Mouse (Mus musculus): ENCODE measurements at regions not wholly inside any gene's neighbourhood (a gene's known extent, or its start where the extent isn't known, plus 50 kb on each side); places are given as distances from the start of the nearest gene placed in this dataset.

GRCm38 (mm10) chr16:31528596-31529283 is 106.7 kb downstream of the Bdh1 start:
- no peaks in the 10 kb centered on the region for H3K9me3 ChIP-seq (replicated peaks; ENCODE audit: low read length)
- no peak overlapping the region for H3K4me2 ChIP-seq (ENCODE audit: low read length)
- ATAC-seq (replicated peaks; ENCODE audit: low FRiP score, low read depth) (no peak), DNase-seq (ENCODE audit: low spot score) (no peak)
- no peak for TF ChIP-seq CTCF (IDR thresholded peaks at IDR 0.05; ENCODE audit: low read depth)
- no peaks in the 10 kb centered on the region for H3K4me1 ChIP-seq (replicated peaks; ENCODE audit: insufficient read depth, low read length)
- no peak overlapping the region for H3K9ac ChIP-seq (ENCODE audit: low read depth, low read length)
- H3K27me3 ChIP-seq (ENCODE audit: insufficient read depth, low read length): no peaks in the 10 kb centered on the region
- no peaks in the 10 kb centered on the region for H3K36me3 ChIP-seq (ENCODE audit: insufficient read depth, low read length)
- no peak overlapping the region for H3K4me3 ChIP-seq (replicated peaks; ENCODE audit: low read depth, low read length)
- no peak overlapping the region for H3K27ac ChIP-seq
- 71% methylated on average over 11 of the region's 11 CpGs for WGBS

- ATAC-seq (replicated peaks; ENCODE audit: low FRiP score, low read depth) (no peak), DNase-seq (ENCODE audit: low spot score) (no peak)
- Histone ChIP-seq H3K36me3 (ENCODE audit: insufficient read depth, low read length) (no peaks in the 10 kb centered on the region), H3K27me3 (ENCODE audit: insufficient read depth, low read length) (no peaks in the 10 kb centered on the region), H3K4me2 (ENCODE audit: low read length) (no peak overlapping the region), H3K4me3 (replicated peaks; ENCODE audit: low read depth, low read length) (no peak overlapping the region), H3K27ac (no peak overlapping the region), H3K4me1 (replicated peaks; ENCODE audit: insufficient read depth, low read length) (no peaks in the 10 kb centered on the region), H3K9ac (ENCODE audit: low read depth, low read length) (no peak overlapping the region), H3K9me3 (replicated peaks; ENCODE audit: low read length) (no peaks in the 10 kb centered on the region)
- TF ChIP-seq CTCF (IDR thresholded peaks at IDR 0.05; ENCODE audit: low read depth): no peak
- WGBS: 85% methylated on average over 13 of the region's 13 CpGs
Measured at GRCm38 (mm10) chr16:31529284-31529958, 107.3 kb downstream of the Bdh1 start.

GRCm38 (mm10) chr16:31530090-31530489 is 108.0 kb downstream of the Bdh1 start:
- no peak for DNase-seq (ENCODE audit: low spot score)
- Histone ChIP-seq H3K4me1 (replicated peaks; ENCODE audit: insufficient read depth, low read length) (no peaks in the 10 kb centered on the region), H3K27me3 (ENCODE audit: insufficient read depth, low read length) (no peaks in the 10 kb centered on the region), H3K9ac (ENCODE audit: low read depth, low read length) (no peak overlapping the region), H3K9me3 (replicated peaks; ENCODE audit: low read length) (no peaks in the 10 kb centered on the region), H3K27ac (no peak overlapping the region), H3K4me3 (replicated peaks; ENCODE audit: low read depth, low read length) (no peak overlapping the region), H3K4me2 (ENCODE audit: low read length) (no peak overlapping the region), H3K36me3 (ENCODE audit: insufficient read depth, low read length) (no peaks in the 10 kb centered on the region)
- no peak for ATAC-seq (replicated peaks; ENCODE audit: low FRiP score, low read depth)
- WGBS: 84% methylated on average over 8 of the region's 8 CpGs
- no peak for TF ChIP-seq CTCF (IDR thresholded peaks at IDR 0.05; ENCODE audit: low read depth)

- peak; percentile 28; the same call in 1 of the 2 replicates for TF ChIP-seq CTCF (IDR thresholded peaks at IDR 0.05; ENCODE audit: low read depth)
- 64% methylated on average over 6 of the region's 6 CpGs for WGBS
- DNase-seq (ENCODE audit: low spot score): peak; percentile 21
- Histone ChIP-seq H3K4me1 (replicated peaks; ENCODE audit: insufficient read depth, low read length) (no peaks in the 10 kb centered on the region), H3K27ac (no peak overlapping the region), H3K9ac (ENCODE audit: low read depth, low read length) (no peak overlapping the region), H3K4me3 (replicated peaks; ENCODE audit: low read depth, low read length) (no peak overlapping the region), H3K27me3 (ENCODE audit: insufficient read depth, low read length) (no peaks in the 10 kb centered on the region), H3K4me2 (ENCODE audit: low read length) (no peak overlapping the region), H3K9me3 (replicated peaks; ENCODE audit: low read length) (no peaks in the 10 kb centered on the region), H3K36me3 (ENCODE audit: insufficient read depth, low read length) (no peaks in the 10 kb centered on the region)
- no peak for ATAC-seq (replicated peaks; ENCODE audit: low FRiP score, low read depth)
Measured at GRCm38 (mm10) chr16:31533196-31533777, 111.2 kb downstream of the Bdh1 start.

- no peak overlapping the region for H3K4me2 ChIP-seq (ENCODE audit: low read length)
- no peaks in the 10 kb centered on the region for H3K9me3 ChIP-seq (replicated peaks; ENCODE audit: low read length)
- 20% methylated on average over 4 of the region's 4 CpGs for WGBS
- peak overlapping the region; percentile 54 for H3K27ac ChIP-seq
- no peaks in the 10 kb centered on the region for H3K27me3 ChIP-seq (ENCODE audit: insufficient read depth, low read length)
- ATAC-seq (replicated peaks; ENCODE audit: low FRiP score, low read depth): peak; percentile 84
- no peak overlapping the region for H3K4me3 ChIP-seq (replicated peaks; ENCODE audit: low read depth, low read length)
- H3K4me1 ChIP-seq (replicated peaks; ENCODE audit: insufficient read depth, low read length): no peaks in the 10 kb centered on the region
- H3K36me3 ChIP-seq (ENCODE audit: insufficient read depth, low read length): no peaks in the 10 kb centered on the region
- no peak for TF ChIP-seq CTCF (IDR thresholded peaks at IDR 0.05; ENCODE audit: low read depth)
- no peak overlapping the region for H3K9ac ChIP-seq (ENCODE audit: low read depth, low read length)
- DNase-seq (ENCODE audit: low spot score): peak; percentile 84
Measured at GRCm38 (mm10) chr16:31534923-31535523, 112.9 kb downstream of the Bdh1 start.

- WGBS: 82% methylated on average over 3 of the region's 3 CpGs
- H3K4me1 ChIP-seq (replicated peaks; ENCODE audit: insufficient read depth, low read length): no peaks in the 10 kb centered on the region
- DNase-seq (ENCODE audit: low spot score) (no peak), ATAC-seq (replicated peaks; ENCODE audit: low FRiP score, low read depth) (no peak)
- H3K4me2 ChIP-seq (ENCODE audit: low read length): no peak overlapping the region
- H3K9ac ChIP-seq (ENCODE audit: low read depth, low read length): no peak overlapping the region
- no peak for TF ChIP-seq CTCF (IDR thresholded peaks at IDR 0.05; ENCODE audit: low read depth)
- H3K4me3 ChIP-seq (replicated peaks; ENCODE audit: low read depth, low read length): no peak overlapping the region
- H3K27ac ChIP-seq: no peak overlapping the region
- no peaks in the 10 kb centered on the region for H3K9me3 ChIP-seq (replicated peaks; ENCODE audit: low read length)
- H3K27me3 ChIP-seq (ENCODE audit: insufficient read depth, low read length): no peaks in the 10 kb centered on the region
- H3K36me3 ChIP-seq (ENCODE audit: insufficient read depth, low read length): no peaks in the 10 kb centered on the region
Measured at GRCm38 (mm10) chr16:31536328-31536727, 114.2 kb downstream of the Bdh1 start.
